Mouse (Mus musculus) heart, adult 2 months (tissue): ENCODE results near the gene Pold1.

Experiments
- CTCF ChIP-seq: fragments of 200-600 bp; IDR thresholded peaks from 2 replicates; pipeline ENCODE4 v1.8.1; 2022; ENCODE audit warnings: antibody characterized with exemption, mild to moderate bottlenecking, moderate library complexity
- EP300 ChIP-seq: fragments of 200-500 bp; IDR thresholded peaks from 2 replicates; pipeline ENCODE4 v1.6.1; 2011; ENCODE audit warnings: low read depth, low read length, control low read depth; ENCODE audit not compliant: insufficient read depth
- POLR2A ChIP-seq: fragments of 200-500 bp; IDR thresholded peaks from 2 replicates; pipeline ENCODE4 v1.6.1; 2011; ENCODE audit warnings: mild to moderate bottlenecking, low read depth, low read length, control low read depth; ENCODE audit not compliant: insufficient read depth

GRCm38 (mm10) chr7:44527483-44528398 is 20.9 kb downstream of the Pold1 start:
- TF ChIP-seq CTCF: peak; percentile 83
- no peak for TF ChIP-seq EP300
- peak; percentile 52; the same call in 1 of the 2 replicates for TF ChIP-seq POLR2A
